Mouse (Mus musculus) embryonic facial prominence, embryonic 11.5 days (tissue): ENCODE data around the gene Dstn. TPM values are rescaled to one million over a fixed set of nuclear protein-coding genes. Genes with fewer than 3 reads are reported as not detected.

Source experiments
- ATAC-seq: fragments of 200-750 bp; cut with Nextera tagmentation; replicated peaks from 2 replicates; pipeline ENCODE4 v1.8.0; 2017; ENCODE audit warnings: low read depth; ENCODE audit not compliant: insufficient number of reproducible peaks, low FRiP score, low TSS enrichment
- DNase-seq: peaks from one replicate; pipeline ENCODE4 v3.0.0-alpha.2; 2015; ENCODE audit warnings: low spot score
- H3K27ac ChIP-seq: fragments of 300-500 bp; sonication (generic); replicated peaks from 2 replicates; pipeline ENCODE4 v1.5.1; 2014; ENCODE audit warnings: mild to moderate bottlenecking, low read depth, low read length, control low read depth
- H3K27me3 ChIP-seq: fragments of 300-500 bp; sonication (generic); 2 replicates; pipeline ENCODE4 v1.6.1; 2014; ENCODE audit warnings: mild to moderate bottlenecking, low read length, moderate library complexity, mixed read lengths; ENCODE audit not compliant: control insufficient read depth, insufficient read depth
- H3K36me3 ChIP-seq: fragments of 300-500 bp; sonication (generic); replicated peaks from 2 replicates; pipeline ENCODE4 v1.6.1; 2014; ENCODE audit warnings: low read depth, mild to moderate bottlenecking, low read length, moderate library complexity, mixed read lengths; ENCODE audit not compliant: control insufficient read depth, insufficient read depth
- H3K4me1 ChIP-seq: fragments of 300-500 bp; sonication (generic); 2 replicates; pipeline ENCODE4 v1.6.1; 2014; ENCODE audit warnings: low read length, mixed read lengths; ENCODE audit not compliant: control insufficient read depth, insufficient read depth
- H3K4me2 ChIP-seq: fragments of 300-500 bp; sonication (generic); 2 replicates; pipeline ENCODE4 v1.6.1; 2014; ENCODE audit warnings: low read depth, mild to moderate bottlenecking, control low read depth, low read length, moderate library complexity
- H3K4me3 ChIP-seq: fragments of 300-500 bp; sonication (generic); 2 replicates; pipeline ENCODE4 v1.5.1; 2014; ENCODE audit warnings: low read depth, low read length, control low read depth
- H3K9ac ChIP-seq: fragments of 300-500 bp; sonication (generic); replicated peaks from 2 replicates; pipeline ENCODE4 v1.6.1; 2014; ENCODE audit warnings: mild to moderate bottlenecking, control low read depth, low read length
- H3K9me3 ChIP-seq: fragments of 300-500 bp; sonication (generic); replicated peaks from 2 replicates; pipeline ENCODE4 v1.6.1; 2016; ENCODE audit warnings: mild to moderate bottlenecking, low read length, inconsistent platforms, mixed read lengths; ENCODE audit not compliant: control insufficient read depth
- WGBS: fragments of 180-500 bp; shearing (Covaris S2); extraction: QIAGEN DNeasy Blood & Tissue Kit; methylation state at CpG from one replicate; pipeline ENCODE4 v1.1.7; 2014; 5-methylcytosine and 5-hydroxymethylcytosine counted together
- polyA plus RNA-seq: library from polyadenylated mRNA; unstranded; fragments of >200 nt; fragmentation: Nextera tagmentation; extraction: Ambion mirVana; gene quantifications from 2 replicates; pipeline ENCODE4 v1.2.1, GENCODE M21; 2014

The Dstn gene
- 455 and 462 TPM in 2 replicates for polyA plus RNA-seq

DNA sequence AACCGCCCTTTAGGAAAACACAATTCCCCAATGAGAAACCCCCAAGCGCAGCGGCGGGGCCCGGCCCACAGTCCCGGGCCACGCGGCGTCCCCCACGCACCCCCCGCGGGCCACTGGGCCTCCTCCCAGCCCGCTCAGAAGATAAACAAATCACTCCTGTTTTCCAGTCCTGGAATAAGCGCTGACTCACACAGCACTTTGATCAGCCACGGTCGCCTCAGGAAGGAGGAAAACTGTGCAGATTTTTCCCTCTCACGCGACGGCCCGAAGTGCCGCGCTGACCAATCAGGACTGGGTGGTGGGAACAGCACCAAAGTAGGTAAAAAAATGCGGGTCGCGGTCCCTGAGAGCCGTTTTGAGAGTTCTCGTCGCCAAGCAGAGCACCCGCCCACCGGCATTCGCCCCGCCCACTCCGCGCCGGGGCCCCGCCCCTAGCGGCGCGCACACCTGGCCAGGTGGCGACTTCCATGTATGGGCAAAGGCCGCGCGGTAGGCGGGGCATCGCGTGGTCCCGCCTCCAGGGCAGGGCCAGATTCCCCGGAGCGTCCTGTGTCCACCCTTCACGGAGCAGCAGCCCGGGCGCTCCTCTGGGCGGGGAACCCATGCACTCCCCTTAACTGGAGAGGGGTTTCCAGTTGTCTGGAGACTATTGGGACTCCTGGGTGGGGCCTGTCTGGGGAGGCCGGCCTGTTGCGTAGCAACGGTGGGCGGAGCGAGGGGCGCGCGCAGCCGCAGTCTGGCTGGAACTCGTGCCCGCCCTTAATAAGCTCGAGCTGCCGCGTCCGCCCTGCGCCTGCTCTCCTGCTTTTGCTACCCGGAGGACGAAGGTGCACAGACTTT, at the start of gene Dstn:
Dstn (plus strand) TSS at position 561 of the 840 bp plus-strand sequence.
- peak within 1 kb of the TSS; percentile 90 for H3K27ac ChIP-seq
- ATAC-seq = peak; percentile 100
- WGBS = under 1% methylated on average over 71 of the region's 71 CpGs

GRCm38 (mm10) chr2:143867326-143867725, 47.8 kb upstream of the Dstn start:
- H3K9ac ChIP-seq = no peak overlapping the region
- H3K27ac ChIP-seq = no peak overlapping the region
- no peak overlapping the region for H3K4me3 ChIP-seq
- peak; percentile 57 for ATAC-seq
- H3K9me3 ChIP-seq = no peaks in the 10 kb centered on the region
- no peaks in the 10 kb centered on the region; the same call in 1 of the 2 replicates for H3K4me1 ChIP-seq
- no peaks in the 10 kb centered on the region for H3K27me3 ChIP-seq
- 11% methylated on average over 6 of the region's 6 CpGs for WGBS
- H3K4me2 ChIP-seq = no peak overlapping the region
- DNase-seq = peak; percentile 84
- no peaks in the 10 kb centered on the region for H3K36me3 ChIP-seq

More for the DNA sequence above, at the start of gene Dstn:
- peak within 1 kb of the TSS; percentile 71 for H3K4me3 ChIP-seq
- no peaks in the 10 kb centered on the region for H3K4me1 ChIP-seq
- no peaks in the 10 kb centered on the region for H3K9me3 ChIP-seq
- no peaks in the 10 kb centered on the region for H3K27me3 ChIP-seq
- peak within 1 kb of the TSS; percentile 57 for H3K4me2 ChIP-seq
- peak; percentile 95 for DNase-seq
- H3K36me3 ChIP-seq = no peaks in the 10 kb centered on the region
- H3K9ac ChIP-seq = peak within 1 kb of the TSS; percentile 86

DNA sequence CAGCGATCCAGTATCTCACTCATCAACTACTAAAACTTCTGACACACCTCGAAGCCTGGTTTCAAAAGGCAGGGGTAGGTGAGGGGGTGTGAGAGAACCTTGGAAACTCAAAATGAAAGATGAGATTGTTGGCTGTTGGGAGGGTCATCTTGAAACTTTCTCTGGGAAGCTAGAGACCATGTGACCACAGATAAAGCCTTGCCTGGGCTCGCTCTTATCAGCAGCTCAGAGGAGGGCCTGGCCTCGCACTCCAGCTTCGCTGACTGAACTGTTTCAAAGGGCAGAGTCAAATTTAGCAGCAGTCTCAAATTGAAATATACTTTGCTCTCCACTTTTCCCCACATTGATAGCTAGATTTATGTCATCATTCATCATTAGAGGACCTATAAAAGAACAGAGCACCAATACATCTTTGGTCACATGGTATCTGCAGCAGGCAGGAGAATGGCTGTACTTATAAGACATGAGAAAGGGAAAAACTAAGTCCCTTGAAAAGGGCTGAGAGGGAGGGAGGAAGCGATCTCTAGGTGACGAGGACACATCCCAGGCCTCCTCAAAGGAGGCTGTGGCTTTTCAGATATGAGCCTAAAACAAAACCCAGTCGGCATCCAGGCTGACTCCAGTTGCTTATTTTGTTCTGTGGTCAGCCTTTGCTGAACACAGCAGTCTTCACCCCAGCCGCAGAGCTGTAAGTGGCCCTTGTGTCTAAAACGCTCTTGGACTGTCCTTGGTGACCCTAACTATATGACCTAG, 44.0 kb upstream of the Dstn start:
- Histone ChIP-seq H3K9ac (no peak overlapping the region), H3K4me1 (no peaks in the 10 kb centered on the region), H3K4me2 (no peak overlapping the region), H3K27ac (no peak overlapping the region), H3K9me3 (no peaks in the 10 kb centered on the region), H3K4me3 (no peak overlapping the region), H3K36me3 (no peaks in the 10 kb centered on the region), H3K27me3 (no peaks in the 10 kb centered on the region)
- ATAC-seq = no peak
- 77% methylated on average over 10 of the region's 10 CpGs for WGBS
- DNase-seq = no peak

- 67% methylated on average over 1 of the region's 1 CpGs for WGBS
- ATAC-seq (no peak), DNase-seq (no peak)
- Histone ChIP-seq H3K9ac (no peak overlapping the region), H3K9me3 (no peaks in the 10 kb centered on the region), H3K4me1 (no peaks in the 10 kb centered on the region), H3K36me3 (no peaks in the 10 kb centered on the region), H3K4me3 (no peak overlapping the region), H3K4me2 (no peak overlapping the region), H3K27me3 (no peaks in the 10 kb centered on the region), H3K27ac (no peak overlapping the region)
These were observed 39.1 kb upstream of the Dstn start for GRCm38 (mm10) chr2:143876026-143876425.

DNA sequence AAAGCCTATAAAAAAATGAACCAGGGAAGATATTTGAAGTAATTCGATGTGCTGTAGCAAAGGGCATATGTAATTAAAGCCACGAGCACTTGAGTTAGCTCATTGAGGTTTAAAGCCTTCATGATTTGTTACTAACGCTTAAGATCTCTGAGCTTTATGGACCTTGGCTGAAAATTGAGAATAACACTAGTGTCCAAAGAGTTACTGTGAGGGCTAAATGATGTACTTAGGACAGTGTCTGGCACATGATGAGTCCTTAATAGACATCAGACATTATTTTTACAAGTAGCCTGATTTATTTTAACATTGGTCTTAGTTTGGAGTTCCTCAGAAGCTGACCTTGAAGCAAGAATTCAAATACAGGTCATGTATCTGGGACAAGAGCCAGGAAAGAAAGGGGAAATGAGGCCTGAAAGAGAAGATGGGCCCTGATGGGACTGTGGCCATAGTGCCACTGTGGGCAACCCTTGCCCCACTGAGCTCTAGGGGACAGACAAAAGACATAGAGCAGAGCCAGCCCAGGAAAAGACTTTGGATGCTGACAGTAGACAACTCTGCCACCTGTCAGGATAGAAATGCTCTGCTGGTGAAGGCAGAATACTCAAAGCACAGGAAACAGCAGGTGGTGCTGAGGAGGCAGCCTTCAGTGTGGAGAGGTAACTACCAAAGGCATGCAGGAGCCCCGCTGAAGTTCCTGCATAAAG, 38.0 kb upstream of the Dstn start:
- Histone ChIP-seq H3K4me1 (no peaks in the 10 kb centered on the region), H3K4me3 (no peak overlapping the region), H3K27me3 (no peaks in the 10 kb centered on the region), H3K9ac (no peak overlapping the region), H3K27ac (no peak overlapping the region), H3K4me2 (no peak overlapping the region), H3K36me3 (no peaks in the 10 kb centered on the region), H3K9me3 (no peaks in the 10 kb centered on the region)
- ATAC-seq = no peak
- DNase-seq = no peak
- WGBS = 74% methylated on average over 4 of the region's 4 CpGs

- 88% methylated on average over 6 of the region's 6 CpGs for WGBS
- ATAC-seq = no peak
These were observed 35.8 kb upstream of the Dstn start for GRCm38 (mm10) chr2:143879311-143879710.

GRCm38 (mm10) chr2:143882002-143882401, 33.1 kb upstream of the Dstn start:
- Histone ChIP-seq H3K27me3 (no peaks in the 10 kb centered on the region), H3K36me3 (no peaks in the 10 kb centered on the region), H3K4me2 (no peak overlapping the region), H3K27ac (no peak overlapping the region), H3K4me3 (no peak overlapping the region), H3K9me3 (no peaks in the 10 kb centered on the region), H3K9ac (no peak overlapping the region), H3K4me1 (no peaks in the 10 kb centered on the region)
- ATAC-seq (no peak), DNase-seq (no peak)
- 89% methylated on average over 4 of the region's 4 CpGs for WGBS

More at GRCm38 (mm10) chr2:143879311-143879710, 35.8 kb upstream of the Dstn start:
- Histone ChIP-seq H3K4me1 (no peaks in the 10 kb centered on the region), H3K9me3 (no peaks in the 10 kb centered on the region), H3K4me3 (no peak overlapping the region), H3K9ac (no peak overlapping the region), H3K4me2 (no peak overlapping the region), H3K27me3 (no peaks in the 10 kb centered on the region), H3K36me3 (no peaks in the 10 kb centered on the region), H3K27ac (no peak overlapping the region)
- no peak for DNase-seq
